Mouse (Mus musculus) limb, embryonic 14.5 days (tissue): ENCODE data around the gene Gnaq. TPM values are rescaled to one million over a fixed set of nuclear protein-coding genes. Genes with fewer than 3 reads are reported as not detected.

Experiments used
- ATAC-seq: fragments of 200-750 bp; cut with Nextera tagmentation; 2 replicates; pipeline ENCODE4 v1.8.0; 2017; ENCODE audit warnings: low read depth, moderate number of reproducible peaks, moderate TSS enrichment; ENCODE audit not compliant: low FRiP score
- DNase-seq: peaks from one replicate; pipeline ENCODE4 v3.0.0-alpha.2; 2015; ENCODE audit warnings: low spot score
- H3K27ac ChIP-seq: fragments of 300-500 bp; sonication (generic); replicated peaks from 2 replicates; pipeline ENCODE4 v1.5.1; 2014; ENCODE audit warnings: low read depth, mild to moderate bottlenecking, low read length, moderate library complexity, mixed read lengths
- H3K27me3 ChIP-seq: fragments of 300-500 bp; sonication (generic); 2 replicates; pipeline ENCODE4 v1.6.1; 2014; ENCODE audit warnings: low read length, mixed read lengths; ENCODE audit not compliant: control insufficient read depth, insufficient read depth
- H3K36me3 ChIP-seq: fragments of 300-500 bp; sonication (generic); 2 replicates; pipeline ENCODE4 v1.6.1; 2014; ENCODE audit warnings: mild to moderate bottlenecking, low read length, moderate library complexity, mixed read lengths; ENCODE audit not compliant: control insufficient read depth, insufficient read depth
- H3K4me1 ChIP-seq: fragments of 300-500 bp; sonication (generic); 2 replicates; pipeline ENCODE4 v1.6.1; 2014; ENCODE audit warnings: antibody characterized with exemption, low read length, mixed read lengths; ENCODE audit not compliant: control insufficient read depth, insufficient read depth
- H3K4me2 ChIP-seq: fragments of 300-500 bp; sonication (generic); replicated peaks from 2 replicates; pipeline ENCODE4 v1.6.1; 2014; ENCODE audit warnings: low read depth, mild to moderate bottlenecking, low read length, moderate library complexity; ENCODE audit not compliant: severe bottlenecking
- H3K4me3 ChIP-seq: fragments of 300-500 bp; sonication (generic); replicated peaks from 2 replicates; pipeline ENCODE4 v1.5.1; 2014; ENCODE audit warnings: low read length
- H3K9ac ChIP-seq: fragments of 300-500 bp; sonication (generic); 2 replicates; pipeline ENCODE4 v1.6.1; 2014; ENCODE audit warnings: mild to moderate bottlenecking, low read depth, low read length, moderate library complexity; ENCODE audit not compliant: severe bottlenecking
- H3K9me3 ChIP-seq: fragments of 300-500 bp; sonication (generic); 2 replicates; pipeline ENCODE4 v1.6.1; 2016; ENCODE audit warnings: low read length; ENCODE audit not compliant: control insufficient read depth
- POLR2A ChIP-seq: fragments of 200-500 bp; IDR thresholded peaks from 2 replicates; pipeline ENCODE4 v1.8.0; 2012; ENCODE audit warnings: inconsistent platforms, mild to moderate bottlenecking, moderate library complexity, borderline replicate concordance; ENCODE audit not compliant: insufficient read depth, insufficient read length; ENCODE audit errors: extremely low read depth
- WGBS: fragments of 180-500 bp; shearing (Covaris S2); extraction: QIAGEN DNeasy Blood & Tissue Kit; methylation state at CpG from one replicate; pipeline ENCODE4 v1.1.7; 2014; 5-methylcytosine and 5-hydroxymethylcytosine counted together
- polyA plus RNA-seq, 2 experiments: library from polyadenylated mRNA; depleted of rRNA in 1 of 2; stranded (reverse) in 1 of 2; unstranded in 1 of 2; fragments of >200 nt; fragmentation: Nextera tagmentation in 1 of 2; extraction: Ambion mirVana in 1 of 2; gene quantifications; 2 replicates each; pipeline versions ENCODE4 v1.2.1 to v1.2.3; 2012 to 2014

The Gnaq gene
- polyA plus RNA-seq, 2 experiments: 16.6 to 23.4 TPM

GRCm38 (mm10) chr19:16418086-16418663 is 285.5 kb downstream of the Gnaq start:
- TF ChIP-seq POLR2A: no peak
- Histone ChIP-seq H3K27me3 (no peaks in the 10 kb centered on the region), H3K4me1 (no peaks in the 10 kb centered on the region), H3K27ac (no peak overlapping the region), H3K9ac (no peak overlapping the region), H3K9me3 (no peaks in the 10 kb centered on the region), H3K4me3 (no peak overlapping the region), H3K36me3 (no peaks in the 10 kb centered on the region), H3K4me2 (no peak overlapping the region)
- 81% methylated on average over 5 of the region's 5 CpGs for WGBS
- DNase-seq (no peak), ATAC-seq (no peak)

GRCm38 (mm10) chr19:16425596-16425995 is 293.0 kb downstream of the Gnaq start:
- Histone ChIP-seq H3K27ac (no peak overlapping the region), H3K4me2 (no peak overlapping the region), H3K9me3 (peaks cover 6% of the 10 kb centered on the region), H3K36me3 (no peaks in the 10 kb centered on the region), H3K4me1 (no peaks in the 10 kb centered on the region), H3K4me3 (no peak overlapping the region), H3K9ac (no peak overlapping the region), H3K27me3 (no peaks in the 10 kb centered on the region)
- 76% methylated on average over 2 of the region's 2 CpGs for WGBS
- no peak for ATAC-seq
- TF ChIP-seq POLR2A: no peak
- no peak for DNase-seq

- H3K27ac ChIP-seq: no peak overlapping the region
- peaks cover 11% of the 10 kb centered on the region for H3K4me1 ChIP-seq
- no peak for DNase-seq
- H3K9me3 ChIP-seq: peaks cover 6% of the 10 kb centered on the region
- H3K4me3 ChIP-seq: no peak overlapping the region
- no peak overlapping the region for H3K9ac ChIP-seq
- H3K36me3 ChIP-seq: no peaks in the 10 kb centered on the region
- ATAC-seq: no peak
- no peak for TF ChIP-seq POLR2A
- peaks cover 9% of the 10 kb centered on the region for H3K27me3 ChIP-seq
- WGBS: 90% methylated on average over 8 of the region's 8 CpGs
- no peak overlapping the region for H3K4me2 ChIP-seq
Measured at GRCm38 (mm10) chr19:16431368-16431767, 298.7 kb downstream of the Gnaq start.

- TF ChIP-seq POLR2A: no peak
- Histone ChIP-seq H3K27me3 (peaks cover 30% of the 10 kb centered on the region), H3K36me3 (no peaks in the 10 kb centered on the region), H3K4me1 (peaks cover 11% of the 10 kb centered on the region), H3K9me3 (no peaks in the 10 kb centered on the region), H3K4me3 (peak overlapping the region; percentile 43), H3K4me2 (peak overlapping the region; percentile 59), H3K9ac (no peak overlapping the region), H3K27ac (no peak overlapping the region)
- peak; percentile 65 for DNase-seq
- no peak for ATAC-seq
- WGBS: 20% methylated on average over 9 of the region's 9 CpGs
Measured at GRCm38 (mm10) chr19:16434879-16435278, 302.2 kb downstream of the Gnaq start.

- DNase-seq (peak; percentile 54), ATAC-seq (peak; percentile 67)
- TF ChIP-seq POLR2A: no peak
- 2% methylated on average over 27 of the region's 27 CpGs for WGBS
- no peak within 1 kb of the TSS for H3K27ac ChIP-seq
- H3K9ac ChIP-seq: peak within 1 kb of the TSS; percentile 41
- peak within 1 kb of the TSS; percentile 43 for H3K4me3 ChIP-seq
- H3K9me3 ChIP-seq: no peaks in the 10 kb centered on the region
- peaks cover 30% of the 10 kb centered on the region for H3K27me3 ChIP-seq
- peak within 1 kb of the TSS; percentile 59 for H3K4me2 ChIP-seq
- peaks cover 11% of the 10 kb centered on the region for H3K4me1 ChIP-seq
- H3K36me3 ChIP-seq: no peaks in the 10 kb centered on the region
Measured at GRCm38 (mm10) chr19:16435531-16436231, 303.1 kb downstream of the Gnaq start, which contains the start of gene Gna14. Gene Gna14 (plus strand): TSS chr19:16435762.
